Mouse (Mus musculus) MEL (cell line): Measurements from ENCODE around the gene Tmem232. TPM values are rescaled to one million over a fixed set of nuclear protein-coding genes. Genes with fewer than 3 reads are reported as not detected.

ENCODE experiments used
- DNase-seq: peaks from one replicate; pipeline ENCODE4 v3.0.0; 2011; ENCODE audit warnings: low read depth, low spot score
- H3K27ac ChIP-seq: 2 replicates; pipeline ENCODE4 v1.5.1; 2012; ENCODE audit warnings: low read depth, mild to moderate bottlenecking, control low read depth, low read length, moderate library complexity; ENCODE audit not compliant: control insufficient read depth
- H3K27me3 ChIP-seq, 2 experiments: fragments of 150-350 bp in 1 of 2; sonication (generic) in 1 of 2; 2 replicates each; pipeline ENCODE4 v1.6.1; 2012; ENCODE audit warnings: low read length in 2 of 2, mild to moderate bottlenecking in 2 of 2, improper control_type of control experiment in 1 of 2, moderate library complexity in 1 of 2; ENCODE audit not compliant: insufficient read depth in 2 of 2, control insufficient read depth in 1 of 2
- H3K36me3 ChIP-seq, 2 experiments: 2 replicates each; pipeline ENCODE4 v1.6.1; 2012 to 2014; ENCODE audit warnings: low read length in 2 of 2, improper control_type of control experiment in 1 of 2, inconsistent platforms in 1 of 2, mild to moderate bottlenecking in 1 of 2; ENCODE audit not compliant: insufficient read depth in 2 of 2, control insufficient read depth in 1 of 2
- H3K4me1 ChIP-seq, 2 experiments: fragments of 150-350 bp in 1 of 2; sonication (generic) in 1 of 2; 2 replicates each; pipeline ENCODE4 v1.6.1; 2012; ENCODE audit warnings: low read length in 2 of 2, improper control_type of control experiment in 1 of 2, mild to moderate bottlenecking in 1 of 2; ENCODE audit not compliant: insufficient read depth in 2 of 2, control insufficient read depth in 1 of 2
- H3K4me3 ChIP-seq, 2 experiments: fragments of 150-350 bp in 1 of 2; sonication (generic) in 1 of 2; 2 replicates each; pipeline ENCODE4 v1.5.1; 2012; ENCODE audit warnings: low read depth in 2 of 2, low read length in 2 of 2, mild to moderate bottlenecking in 2 of 2, moderate library complexity in 2 of 2, control low read depth in 1 of 2, improper control_type of control experiment in 1 of 2; ENCODE audit not compliant: control insufficient read depth in 1 of 2, insufficient read depth in 1 of 2
- H3K79me2 ChIP-seq: 2 replicates; pipeline ENCODE4 v1.6.1; 2012; ENCODE audit warnings: mild to moderate bottlenecking, low read length, moderate library complexity; ENCODE audit not compliant: control insufficient read depth, poor library complexity, insufficient read depth
- H3K9ac ChIP-seq: 2 replicates; pipeline ENCODE4 v1.6.1; 2012; ENCODE audit warnings: low read depth, mild to moderate bottlenecking, control low read depth, low read length, moderate library complexity; ENCODE audit not compliant: control insufficient read depth, poor library complexity, severe bottlenecking
- H3K9me3 ChIP-seq: fragments of 150-350 bp; sonication (generic); replicated peaks from 2 replicates; pipeline ENCODE4 v1.6.1; 2012; ENCODE audit warnings: mild to moderate bottlenecking, low read length, improper control_type of control experiment, moderate library complexity; ENCODE audit not compliant: insufficient read depth
- CTCF ChIP-seq, 3 experiments: IDR thresholded peaks in 2 of 3; conservative IDR thresholded peaks in 1 of 3; 2 replicates each; pipeline ENCODE4 v1.5.1; 2011 to 2012; ENCODE audit warnings: low read length in 3 of 3, low read depth in 2 of 3, mild to moderate bottlenecking in 2 of 3, improper control_type of control experiment in 1 of 3, inconsistent platforms in 1 of 3, mixed read lengths in 1 of 3, moderate library complexity in 1 of 3; ENCODE audit not compliant: control insufficient read depth in 1 of 3, insufficient read depth in 1 of 3, poor library complexity in 1 of 3, severe bottlenecking in 1 of 3
- E2F4 ChIP-seq: IDR thresholded peaks from 2 replicates; pipeline ENCODE4 v1.6.1; 2011; ENCODE audit warnings: low read depth, low read length, improper control_type of control experiment, borderline replicate concordance
- GATA1 ChIP-seq: IDR thresholded peaks from 2 replicates; pipeline ENCODE4 v1.6.1; 2011; ENCODE audit warnings: low read depth, low read length, improper control_type of control experiment
- KAT2A ChIP-seq: conservative IDR thresholded peaks from 2 replicates; pipeline ENCODE4 v1.6.1; 2012; ENCODE audit warnings: low read depth, low read length, improper control_type of control experiment, inconsistent platforms
- MAFK ChIP-seq: IDR thresholded peaks from 2 replicates; pipeline ENCODE4 v1.6.1; 2011; ENCODE audit warnings: low read depth, mild to moderate bottlenecking, low read length, improper control_type of control experiment, borderline replicate concordance
- MAZ ChIP-seq: IDR thresholded peaks from 2 replicates; pipeline ENCODE4 v1.6.1; 2012; ENCODE audit warnings: low read depth, mild to moderate bottlenecking, inconsistent platforms, low read length, improper control_type of control experiment
- MEF2A ChIP-seq: IDR thresholded peaks from 2 replicates; pipeline ENCODE4 v1.6.1; 2014; ENCODE audit warnings: low read depth, mild to moderate bottlenecking, inconsistent platforms, low read length, improper control_type of control experiment; ENCODE audit not compliant: poor library complexity, insufficient replicate concordance, severe bottlenecking; ENCODE audit errors: extremely low read depth
- MXI1 ChIP-seq: IDR thresholded peaks from 2 replicates; pipeline ENCODE4 v1.6.1; 2011; ENCODE audit warnings: mild to moderate bottlenecking, low read depth, low read length, improper control_type of control experiment
- MYB ChIP-seq: IDR thresholded peaks from 2 replicates; pipeline ENCODE4 v1.6.1; 2011; ENCODE audit warnings: mild to moderate bottlenecking, low read depth, low read length, improper control_type of control experiment
- NELFE ChIP-seq: IDR thresholded peaks from 2 replicates; pipeline ENCODE4 v1.6.1; 2011; ENCODE audit warnings: low read depth, low read length, improper control_type of control experiment
- RAD21 ChIP-seq: IDR thresholded peaks from 2 replicates; pipeline ENCODE4 v1.6.1; 2011; ENCODE audit warnings: mild to moderate bottlenecking, low read depth, low read length, improper control_type of control experiment
- TAL1 ChIP-seq: IDR thresholded peaks from 2 replicates; pipeline ENCODE4 v1.6.1; 2012; ENCODE audit warnings: mild to moderate bottlenecking, inconsistent platforms, low read length, moderate library complexity, mixed read lengths
- TCF12 ChIP-seq: IDR thresholded peaks from 2 replicates; pipeline ENCODE4 v1.6.1; 2014; ENCODE audit warnings: low read depth, mild to moderate bottlenecking, inconsistent platforms, low read length, improper control_type of control experiment, moderate library complexity
- UBTF ChIP-seq: IDR thresholded peaks from 2 replicates; pipeline ENCODE4 v1.6.1; 2012; ENCODE audit warnings: low read depth, mild to moderate bottlenecking, inconsistent platforms, low read length, improper control_type of control experiment, moderate library complexity, borderline replicate concordance; ENCODE audit not compliant: insufficient read depth
- USF1 ChIP-seq: IDR thresholded peaks from 2 replicates; pipeline ENCODE4 v1.6.1; 2014; ENCODE audit warnings: low read depth, mild to moderate bottlenecking, inconsistent platforms, low read length, improper control_type of control experiment, moderate library complexity
- USF2 ChIP-seq, 2 experiments: IDR thresholded peaks; 2 replicates each; pipeline ENCODE4 v1.6.1; 2011 to 2012; ENCODE audit warnings: improper control_type of control experiment in 2 of 2, low read length in 2 of 2, borderline replicate concordance in 1 of 2, inconsistent platforms in 1 of 2, low read depth in 1 of 2, mild to moderate bottlenecking in 1 of 2; ENCODE audit not compliant: insufficient read depth in 1 of 2
- ZC3H11A ChIP-seq: IDR thresholded peaks from 2 replicates; pipeline ENCODE4 v1.6.1; 2012; ENCODE audit warnings: low read depth, mild to moderate bottlenecking, inconsistent platforms, low read length, improper control_type of control experiment
- ZNF384 ChIP-seq: IDR thresholded peaks from 2 replicates; pipeline ENCODE4 v1.6.1; 2012; ENCODE audit warnings: low read depth, mild to moderate bottlenecking, inconsistent platforms, low read length, improper control_type of control experiment
- polyA plus RNA-seq, 2 experiments: library from polyadenylated mRNA; stranded (reverse) in 1 of 2; unstranded in 1 of 2; fragments of >175 nt in 1 of 2; fragments of >200 nt in 1 of 2; gene quantifications; 2 replicates each; pipeline versions ENCODE4 v1.2.1 to v1.2.4; 2012; ENCODE audit warnings: low replicate concordance in 2 of 2, low read depth in 1 of 2; ENCODE audit not compliant: insufficient read length in 2 of 2, insufficient read depth in 1 of 2, missing spikeins in 1 of 2
- total RNA-seq: library from RNA; depleted of rRNA; stranded (reverse); fragments of 300-350 nt; gene quantifications from 2 replicates; pipeline ENCODE4 v1.2.3, GENCODE M21; 2012

Gene Tmem232
- total and polyA plus RNA-seq, 3 experiments: 0.04 TPM; not detected in 2

- no peak for DNase-seq
- TF ChIP-seq TAL1 (no peak), USF2 (IDR thresholded peaks at IDR 0.05; ENCODE audit: borderline replicate concordance in 1 of 2, insufficient read depth in 1 of 2, low read depth in 1 of 2, low read length in 2 of 2) (no peak), KAT2A (no peak), NELFE (no peak), TCF12 (no peak), MXI1 (no peak), GATA1 (no peak), MEF2A (no peak), MAZ (no peak), RAD21 (no peak), USF1 (no peak), UBTF (no peak), MYB (no peak), MAFK (no peak), ZNF384 (no peak), E2F4 (no peak)
- TF ChIP-seq, all 39 proteins: peak for 0
- H3K27ac ChIP-seq: no peak overlapping the region
These were observed 55.9 kb downstream of the Tmem232 start for GRCm38 (mm10) chr17:65484654-65485053.

GRCm38 (mm10) chr17:65476747-65477146, 63.8 kb downstream of the Tmem232 start:
- Histone ChIP-seq H3K4me1 (no peaks in the 10 kb centered on the region), H3K9ac (no peak overlapping the region), H3K79me2 (no peaks in the 10 kb centered on the region)
- DNase-seq: no peak
- TF ChIP-seq CTCF (IDR thresholded peaks at IDR 0.05 in 2 of 3, conservative IDR thresholded peaks at IDR 0.05 in 1 of 3; ENCODE audit: control insufficient read depth in 1 of 3, insufficient read depth in 1 of 3, low read depth in 2 of 3, low read length in 3 of 3, poor library complexity in 1 of 3, severe bottlenecking in 1 of 3) (no peak; a peak in 1 of 6 replicates), ZC3H11A (no peak), MXI1 (no peak), TCF12 (no peak), MAZ (no peak)
- TF ChIP-seq, all 39 proteins: peak for 0
- Histone ChIP-seq H3K36me3 (no peaks in the 10 kb centered on the region), H3K9me3 (no peaks in the 10 kb centered on the region), H3K4me3 (no peak overlapping the region), H3K27me3 (no peaks in the 10 kb centered on the region), H3K27ac (no peak overlapping the region)

More at GRCm38 (mm10) chr17:65484654-65485053, 55.9 kb downstream of the Tmem232 start:
- no peaks in the 10 kb centered on the region for H3K79me2 ChIP-seq
- peaks cover 0 to 2% of the 10 kb centered on the region in 2 experiments; a peak in 1 of 4 replicates for H3K27me3 ChIP-seq
- H3K9me3 ChIP-seq: no peaks in the 10 kb centered on the region
- no peaks in the 10 kb centered on the region for H3K4me1 ChIP-seq
- no peak overlapping the region for H3K9ac ChIP-seq
- H3K4me3 ChIP-seq: no peak overlapping the region
- no peaks in the 10 kb centered on the region for H3K36me3 ChIP-seq
